Mouse (Mus musculus) MEL (cell line): ENCODE measurements around the gene Fndc9. TPM values are rescaled to one million over a fixed set of nuclear protein-coding genes. Genes with fewer than 3 reads are reported as not detected.
A peak's percentile ranks its signal among the peaks of the same experiment; 100 is the strongest.

ENCODE experiments used
- DNase-seq: peaks from one replicate; pipeline ENCODE4 v3.0.0; 2011; ENCODE audit warnings: low read depth, low spot score
- H3K27ac ChIP-seq: 2 replicates; pipeline ENCODE4 v1.5.1; 2012; ENCODE audit warnings: low read depth, mild to moderate bottlenecking, control low read depth, low read length, moderate library complexity; ENCODE audit not compliant: control insufficient read depth
- H3K27me3 ChIP-seq, 2 experiments: fragments of 150-350 bp in 1 of 2; sonication (generic) in 1 of 2; 2 replicates each; pipeline ENCODE4 v1.6.1; 2012; ENCODE audit warnings: low read length in 2 of 2, mild to moderate bottlenecking in 2 of 2, improper control_type of control experiment in 1 of 2, moderate library complexity in 1 of 2; ENCODE audit not compliant: insufficient read depth in 2 of 2, control insufficient read depth in 1 of 2
- H3K36me3 ChIP-seq, 2 experiments: 2 replicates each; pipeline ENCODE4 v1.6.1; 2012 to 2014; ENCODE audit warnings: low read length in 2 of 2, improper control_type of control experiment in 1 of 2, inconsistent platforms in 1 of 2, mild to moderate bottlenecking in 1 of 2; ENCODE audit not compliant: insufficient read depth in 2 of 2, control insufficient read depth in 1 of 2
- H3K4me1 ChIP-seq, 2 experiments: fragments of 150-350 bp in 1 of 2; sonication (generic) in 1 of 2; 2 replicates each; pipeline ENCODE4 v1.6.1; 2012; ENCODE audit warnings: low read length in 2 of 2, improper control_type of control experiment in 1 of 2, mild to moderate bottlenecking in 1 of 2; ENCODE audit not compliant: insufficient read depth in 2 of 2, control insufficient read depth in 1 of 2
- H3K4me3 ChIP-seq, 2 experiments: fragments of 150-350 bp in 1 of 2; sonication (generic) in 1 of 2; 2 replicates each; pipeline ENCODE4 v1.5.1; 2012; ENCODE audit warnings: low read depth in 2 of 2, low read length in 2 of 2, mild to moderate bottlenecking in 2 of 2, moderate library complexity in 2 of 2, control low read depth in 1 of 2, improper control_type of control experiment in 1 of 2; ENCODE audit not compliant: control insufficient read depth in 1 of 2, insufficient read depth in 1 of 2
- H3K79me2 ChIP-seq: 2 replicates; pipeline ENCODE4 v1.6.1; 2012; ENCODE audit warnings: mild to moderate bottlenecking, low read length, moderate library complexity; ENCODE audit not compliant: control insufficient read depth, poor library complexity, insufficient read depth
- H3K9ac ChIP-seq: 2 replicates; pipeline ENCODE4 v1.6.1; 2012; ENCODE audit warnings: low read depth, mild to moderate bottlenecking, control low read depth, low read length, moderate library complexity; ENCODE audit not compliant: control insufficient read depth, poor library complexity, severe bottlenecking
- H3K9me3 ChIP-seq: fragments of 150-350 bp; sonication (generic); replicated peaks from 2 replicates; pipeline ENCODE4 v1.6.1; 2012; ENCODE audit warnings: mild to moderate bottlenecking, low read length, improper control_type of control experiment, moderate library complexity; ENCODE audit not compliant: insufficient read depth
- BHLHE40 ChIP-seq: IDR thresholded peaks from 2 replicates; pipeline ENCODE4 v1.6.1; 2012; ENCODE audit warnings: low read depth, mild to moderate bottlenecking, inconsistent platforms, low read length, improper control_type of control experiment, borderline replicate concordance
- CTCF ChIP-seq, 3 experiments: IDR thresholded peaks in 2 of 3; conservative IDR thresholded peaks in 1 of 3; 2 replicates each; pipeline ENCODE4 v1.5.1; 2011 to 2012; ENCODE audit warnings: low read length in 3 of 3, low read depth in 2 of 3, mild to moderate bottlenecking in 2 of 3, improper control_type of control experiment in 1 of 3, inconsistent platforms in 1 of 3, mixed read lengths in 1 of 3, moderate library complexity in 1 of 3; ENCODE audit not compliant: control insufficient read depth in 1 of 3, insufficient read depth in 1 of 3, poor library complexity in 1 of 3, severe bottlenecking in 1 of 3
- E2F4 ChIP-seq: IDR thresholded peaks from 2 replicates; pipeline ENCODE4 v1.6.1; 2011; ENCODE audit warnings: low read depth, low read length, improper control_type of control experiment, borderline replicate concordance
- EP300 ChIP-seq, 2 experiments: IDR thresholded peaks; 2 replicates each; pipeline ENCODE4 v1.6.1; 2011; ENCODE audit warnings: improper control_type of control experiment in 2 of 2, low read length in 2 of 2, low read depth in 1 of 2, mild to moderate bottlenecking in 1 of 2
- GATA1 ChIP-seq: IDR thresholded peaks from 2 replicates; pipeline ENCODE4 v1.6.1; 2011; ENCODE audit warnings: low read depth, low read length, improper control_type of control experiment
- KAT2A ChIP-seq: conservative IDR thresholded peaks from 2 replicates; pipeline ENCODE4 v1.6.1; 2012; ENCODE audit warnings: low read depth, low read length, improper control_type of control experiment, inconsistent platforms
- MAX ChIP-seq: IDR thresholded peaks from 2 replicates; pipeline ENCODE4 v1.6.1; 2011; ENCODE audit warnings: low read length, improper control_type of control experiment
- MAZ ChIP-seq: IDR thresholded peaks from 2 replicates; pipeline ENCODE4 v1.6.1; 2012; ENCODE audit warnings: low read depth, mild to moderate bottlenecking, inconsistent platforms, low read length, improper control_type of control experiment
- MEF2A ChIP-seq: IDR thresholded peaks from 2 replicates; pipeline ENCODE4 v1.6.1; 2014; ENCODE audit warnings: low read depth, mild to moderate bottlenecking, inconsistent platforms, low read length, improper control_type of control experiment; ENCODE audit not compliant: poor library complexity, insufficient replicate concordance, severe bottlenecking; ENCODE audit errors: extremely low read depth
- MXI1 ChIP-seq: IDR thresholded peaks from 2 replicates; pipeline ENCODE4 v1.6.1; 2011; ENCODE audit warnings: mild to moderate bottlenecking, low read depth, low read length, improper control_type of control experiment
- MYC ChIP-seq: IDR thresholded peaks from 2 replicates; pipeline ENCODE4 v1.6.1; 2011; ENCODE audit warnings: low read depth, mild to moderate bottlenecking, low read length, improper control_type of control experiment, moderate library complexity
- POLR2A ChIP-seq, 2 experiments: IDR thresholded peaks; 2 replicates each; pipeline ENCODE4 v1.6.1; 2011 to 2012; ENCODE audit warnings: low read length in 2 of 2, mild to moderate bottlenecking in 2 of 2, control low read depth in 1 of 2, improper control_type of control experiment in 1 of 2, low read depth in 1 of 2, moderate library complexity in 1 of 2; ENCODE audit not compliant: control insufficient read depth in 1 of 2, insufficient read depth in 1 of 2, poor library complexity in 1 of 2
- POLR2AphosphoS5 ChIP-seq: IDR thresholded peaks from 2 replicates; pipeline ENCODE4 v1.6.1; 2012; ENCODE audit warnings: low read depth, borderline replicate concordance, mild to moderate bottlenecking, inconsistent platforms, low read length, moderate library complexity, mixed read lengths
- RAD21 ChIP-seq: IDR thresholded peaks from 2 replicates; pipeline ENCODE4 v1.6.1; 2011; ENCODE audit warnings: mild to moderate bottlenecking, low read depth, low read length, improper control_type of control experiment
- SIN3A ChIP-seq: IDR thresholded peaks from 2 replicates; pipeline ENCODE4 v1.6.1; 2012; ENCODE audit warnings: low read length, improper control_type of control experiment, inconsistent platforms
- SMC3 ChIP-seq: IDR thresholded peaks from 2 replicates; pipeline ENCODE4 v1.6.1; 2011; ENCODE audit warnings: low read depth, low read length, improper control_type of control experiment
- TAL1 ChIP-seq: IDR thresholded peaks from 2 replicates; pipeline ENCODE4 v1.6.1; 2012; ENCODE audit warnings: mild to moderate bottlenecking, inconsistent platforms, low read length, moderate library complexity, mixed read lengths
- UBTF ChIP-seq: IDR thresholded peaks from 2 replicates; pipeline ENCODE4 v1.6.1; 2012; ENCODE audit warnings: low read depth, mild to moderate bottlenecking, inconsistent platforms, low read length, improper control_type of control experiment, moderate library complexity, borderline replicate concordance; ENCODE audit not compliant: insufficient read depth
- ZC3H11A ChIP-seq: IDR thresholded peaks from 2 replicates; pipeline ENCODE4 v1.6.1; 2012; ENCODE audit warnings: low read depth, mild to moderate bottlenecking, inconsistent platforms, low read length, improper control_type of control experiment
- ZNF384 ChIP-seq: IDR thresholded peaks from 2 replicates; pipeline ENCODE4 v1.6.1; 2012; ENCODE audit warnings: low read depth, mild to moderate bottlenecking, inconsistent platforms, low read length, improper control_type of control experiment
- polyA plus RNA-seq, 2 experiments: library from polyadenylated mRNA; stranded (reverse) in 1 of 2; unstranded in 1 of 2; fragments of >175 nt in 1 of 2; fragments of >200 nt in 1 of 2; gene quantifications; 2 replicates each; pipeline versions ENCODE4 v1.2.1 to v1.2.4; 2012; ENCODE audit warnings: low replicate concordance in 2 of 2, low read depth in 1 of 2; ENCODE audit not compliant: insufficient read length in 2 of 2, insufficient read depth in 1 of 2, missing spikeins in 1 of 2
- total RNA-seq: library from RNA; depleted of rRNA; stranded (reverse); fragments of 300-350 nt; gene quantifications from 2 replicates; pipeline ENCODE4 v1.2.3, GENCODE M21; 2012

Fndc9 gene
- total and polyA plus RNA-seq, 3 experiments = 0.08 to 0.35 TPM; not detected in 1

GRCm38 (mm10) chr11:46265031-46265786 lies 29.9 kb downstream of the Fndc9 start:
- TF ChIP-seq EP300 (IDR thresholded peaks at IDR 0.05; ENCODE audit: low read depth in 1 of 2, low read length in 2 of 2) (no peak), ZNF384 (no peak), MEF2A (no peak), SIN3A (no peak), E2F4 (no peak), SMC3 (no peak), MAZ (no peak), POLR2AphosphoS5 (no peak), TAL1 (no peak), MAX (no peak), MXI1 (no peak), GATA1 (no peak), RAD21 (no peak), POLR2A (IDR thresholded peaks at IDR 0.05; ENCODE audit: control insufficient read depth in 1 of 2, insufficient read depth in 1 of 2, low read depth in 1 of 2, low read length in 2 of 2, poor library complexity in 1 of 2) (no peak), KAT2A (no peak)
- Histone ChIP-seq H3K27ac (no peak overlapping the region), H3K27me3 (no peaks in the 10 kb centered on the region), H3K9me3 (no peaks in the 10 kb centered on the region), H3K9ac (no peak overlapping the region), H3K4me1 (no peaks in the 10 kb centered on the region), H3K36me3 (peaks cover 0 to 6% of the 10 kb centered on the region in 2 experiments; a peak in 1 of 4 replicates), H3K4me3 (no peak overlapping the region), H3K79me2 (no peaks in the 10 kb centered on the region)
- no peak for DNase-seq

- Histone ChIP-seq H3K9me3 (no peaks in the 10 kb centered on the region), H3K27ac (no peak overlapping the region), H3K79me2 (no peaks in the 10 kb centered on the region), H3K4me1 (no peaks in the 10 kb centered on the region), H3K9ac (no peak overlapping the region), H3K36me3 (peaks cover 0 to 6% of the 10 kb centered on the region in 2 experiments; a peak in 1 of 4 replicates), H3K4me3 (no peak overlapping the region), H3K27me3 (no peaks in the 10 kb centered on the region)
- TF ChIP-seq SMC3 = peak; percentile 91
- no peak for TF ChIP-seq POLR2AphosphoS5
- no peak for TF ChIP-seq TAL1
- TF ChIP-seq MAX = peak; percentile 45; the same call in 1 of the 2 replicates
- TF ChIP-seq CTCF (IDR thresholded peaks at IDR 0.05 in 2 of 3, conservative IDR thresholded peaks at IDR 0.05 in 1 of 3; ENCODE audit: control insufficient read depth in 1 of 3, insufficient read depth in 1 of 3, low read depth in 2 of 3, low read length in 3 of 3, poor library complexity in 1 of 3, severe bottlenecking in 1 of 3) = peak; percentile 83 to 90 (median 84)
- TF ChIP-seq MYC = peak; percentile 56; the same call in 1 of the 2 replicates
- peak; percentile 71 for TF ChIP-seq RAD21
- peak; percentile 19; the same call in 1 of the 2 replicates for TF ChIP-seq GATA1
- TF ChIP-seq BHLHE40 = no peak
- TF ChIP-seq UBTF = no peak
- peak; percentile 47 for TF ChIP-seq ZC3H11A
- DNase-seq = peak; percentile 68
Observed at GRCm38 (mm10) chr11:46268991-46269390, 33.7 kb downstream of the Fndc9 start.
